Mouse (Mus musculus) ovary, adult 18-20 months (tissue): Measurements from ENCODE around the gene Fam155a.
"Not testable (repeated sequence)": the region's sequence is repeated elsewhere in the genome, so short reads cannot be mapped to it uniquely, and the experiment has no call there.

Source experiments
- DNase-seq: peaks from one replicate; pipeline ENCODE4 v3.0.0; 2022; ENCODE audit warnings: low spot score, mixed read lengths

Gene Fam155a

GRCm38 (mm10) chr8:9660014-9660413, 110.9 kb downstream of the Fam155a start:
- not testable (repeated sequence) for DNase-seq

- no peak for DNase-seq
These were observed 114.1 kb downstream of the Fam155a start for GRCm38 (mm10) chr8:9656901-9657300.

GRCm38 (mm10) chr8:9654826-9655225, 116.1 kb downstream of the Fam155a start:
- DNase-seq, result no peak

- DNase-seq, result no peak
These were observed 117.3 kb downstream of the Fam155a start for GRCm38 (mm10) chr8:9653643-9654042.

- no peak for DNase-seq
These were observed 132.8 kb downstream of the Fam155a start for GRCm38 (mm10) chr8:9638162-9638561.

GRCm38 (mm10) chr8:9635240-9635639, 135.7 kb downstream of the Fam155a start:
- DNase-seq, result no peak

GRCm38 (mm10) chr8:9607086-9607701, 163.8 kb downstream of the Fam155a start:
- DNase-seq, result no peak

GRCm38 (mm10) chr8:9596003-9596402, 175.0 kb downstream of the Fam155a start:
- no peak for DNase-seq

- no peak for DNase-seq
These were observed 189.1 kb downstream of the Fam155a start for GRCm38 (mm10) chr8:9581836-9582235.

- DNase-seq, result no peak
These were observed 190.8 kb downstream of the Fam155a start for GRCm38 (mm10) chr8:9580192-9580591.

GRCm38 (mm10) chr8:9571977-9572376, 199.0 kb downstream of the Fam155a start:
- no peak for DNase-seq

- DNase-seq, result no peak
These were observed 201.3 kb downstream of the Fam155a start for GRCm38 (mm10) chr8:9569516-9570170.

- DNase-seq, result no peak
These were observed 221.8 kb downstream of the Fam155a start for GRCm38 (mm10) chr8:9549199-9549598.

- DNase-seq, result no peak
These were observed 223.4 kb downstream of the Fam155a start for GRCm38 (mm10) chr8:9547558-9547954.

- DNase-seq, result no peak
These were observed 223.9 kb downstream of the Fam155a start for GRCm38 (mm10) chr8:9546919-9547557.

- DNase-seq, result no peak
These were observed 224.5 kb downstream of the Fam155a start for GRCm38 (mm10) chr8:9546429-9546828.

- no peak for DNase-seq
These were observed 225.3 kb downstream of the Fam155a start for GRCm38 (mm10) chr8:9545665-9546064.

- no peak for DNase-seq
These were observed 235.1 kb downstream of the Fam155a start for GRCm38 (mm10) chr8:9535730-9536372.

GRCm38 (mm10) chr8:9526515-9526914, 244.4 kb downstream of the Fam155a start:
- DNase-seq, result no peak

- DNase-seq, result no peak
These were observed 249.4 kb downstream of the Fam155a start for GRCm38 (mm10) chr8:9521577-9521976.

- no peak for DNase-seq
These were observed 270.2 kb downstream of the Fam155a start for GRCm38 (mm10) chr8:9500751-9501150.

GRCm38 (mm10) chr8:9494225-9494598, 276.7 kb downstream of the Fam155a start:
- DNase-seq, result no peak
